8 mouse cellular contexts compared by ENCODE assay signal in the genomic region with DNA sequence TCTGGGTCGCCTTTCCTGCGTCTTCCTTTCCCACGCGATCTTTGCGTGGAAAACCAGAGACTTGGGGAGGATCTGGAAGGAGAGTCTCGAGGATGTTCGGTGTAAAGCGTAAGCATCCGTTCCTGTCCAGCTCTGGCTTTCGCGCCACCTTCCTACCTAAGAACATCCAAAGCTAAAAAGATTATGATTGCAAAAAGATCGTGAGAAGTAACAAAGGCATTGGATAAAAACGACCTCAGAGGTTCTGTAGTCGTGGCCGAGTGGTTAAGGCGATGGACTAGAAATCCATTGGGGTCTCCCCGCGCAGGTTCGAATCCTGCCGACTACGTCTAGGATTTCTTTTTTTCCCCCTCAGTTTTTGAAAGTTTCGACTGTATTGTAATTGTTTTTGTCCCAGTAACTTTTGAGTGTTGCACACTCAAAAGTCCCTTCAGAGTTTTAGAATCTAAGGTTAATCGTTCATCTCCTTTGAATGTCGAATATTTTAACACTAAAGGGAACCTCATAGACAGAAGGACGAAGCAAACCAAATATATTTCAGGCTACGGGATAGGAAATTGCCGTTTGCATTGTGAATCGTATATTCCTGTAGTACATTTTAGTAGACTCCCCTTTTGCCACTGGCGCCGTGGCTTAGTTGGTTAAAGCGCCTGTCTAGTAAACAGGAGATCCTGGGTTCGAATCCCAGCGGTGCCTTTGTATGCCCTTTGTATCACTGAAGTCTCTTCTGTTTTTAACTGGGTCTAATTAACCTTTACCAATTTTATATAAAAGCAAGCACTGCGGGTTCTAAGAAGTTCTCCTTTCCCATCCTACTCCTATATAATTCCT. TPM values are rescaled to one million over a fixed set of nuclear protein-coding genes. Genes with fewer than 3 reads are reported as not detected.
DNase-seq lines count a peak whose midpoint lies in the region; ATAC-seq lines count a peak whose summit lies in the region.

No protein-coding gene starts in this region.

- intact Hi-C loops in left cerebral cortex, postnatal 14 days (cut with DNase I) = no loop called here

- H3K9me3 ChIP-seq in intestine, embryonic 14.5 days (ENCODE audit: control insufficient read depth, low read length) = no peaks in the 10 kb centered on the region
- no peaks in the 10 kb centered on the region for H3K9me3 ChIP-seq in midbrain, embryonic 10.5 days (replicated peaks)

- peak overlapping the region; percentile 68 for H3K4me3 ChIP-seq in intestine, embryonic 14.5 days (ENCODE audit: low read depth, low read length)
- peak overlapping the region; percentile 66 for H3K4me3 ChIP-seq in midbrain, embryonic 10.5 days

- peaks cover 36% of the 10 kb centered on the region for H3K36me3 ChIP-seq in intestine, embryonic 14.5 days (ENCODE audit: control insufficient read depth, insufficient read depth, low read length)
- peaks cover 40% of the 10 kb centered on the region for H3K36me3 ChIP-seq in midbrain, embryonic 10.5 days

- peak overlapping the region; percentile 49 for H3K4me2 ChIP-seq in intestine, embryonic 14.5 days (ENCODE audit: low read length)

- WGBS in intestine, embryonic 14.5 days = 1% methylated on average over 34 of the region's 34 CpGs
- WGBS in midbrain, embryonic 10.5 days = under 1% methylated on average over 34 of the region's 34 CpGs

- peak; percentile 58 for ATAC-seq in intestine, embryonic 14.5 days (replicated peaks; ENCODE audit: low FRiP score, low TSS enrichment, low read depth)
- no peak for ATAC-seq in inflammation-experienced regulatory T-cells, adult 6 months

- peak; percentile 90 for DNase-seq in adipocyte (ENCODE audit: low spot score)
- DNase-seq in cerebellum, postnatal 36 days = peak; percentile 81 to 94
- DNase-seq in gastrocnemius, adult 8-10 months (ENCODE audit: low spot score in 2 of 2) = peak; percentile 53 to 62
- DNase-seq in intestine, embryonic 14.5 days (ENCODE audit: low spot score) = peak; percentile 95
- peak; percentile 81 to 92 for DNase-seq in left cerebral cortex, postnatal 14 days (ENCODE audit: low spot score in 2 of 2)
- DNase-seq in midbrain, embryonic 10.5 days (ENCODE audit: low spot score) = peak; percentile 86
- peak; percentile 89 for DNase-seq in skeletal muscle tissue, adult 2 months (ENCODE audit: low read depth, low spot score)

- H3K4me1 ChIP-seq in intestine, embryonic 14.5 days (replicated peaks; ENCODE audit: control insufficient read depth, insufficient read depth, low read length) = peaks cover 17% of the 10 kb centered on the region
- H3K4me1 ChIP-seq in midbrain, embryonic 10.5 days = peaks cover 32% of the 10 kb centered on the region

- H3K27me3 ChIP-seq in intestine, embryonic 14.5 days (replicated peaks; ENCODE audit: control insufficient read depth, insufficient read depth, low read length) = no peaks in the 10 kb centered on the region
- H3K27me3 ChIP-seq in midbrain, embryonic 10.5 days (ENCODE audit: low read depth, poor library complexity, severe bottlenecking) = no peaks in the 10 kb centered on the region

- peak overlapping the region; percentile 63 for H3K27ac ChIP-seq in intestine, embryonic 14.5 days (ENCODE audit: low read depth)
- H3K27ac ChIP-seq in midbrain, embryonic 10.5 days (replicated peaks) = peak overlapping the region; percentile 88

- H3K9ac ChIP-seq in intestine, embryonic 14.5 days (ENCODE audit: low read length) = peak overlapping the region; percentile 68

RNA-seq across cellular contexts. Expression of gene Aurkb, which starts 8.0 kb away (rescaled TPM):
- total RNA-seq in gastrocnemius, adult 8-10 months (2022) = under 1 TPM in 1 of 4 experiments, not detected in 3; 0.35 TPM
- 150 and 170 TPM in 2 replicates for polyA plus RNA-seq in intestine, embryonic 14.5 days (2014; fragmentation: Nextera tagmentation; extraction: Ambion mirVana)
- total RNA-seq in left cerebral cortex, postnatal 14 days (2021) = 1 to 10 TPM in 1 of 2 experiments, under 1 TPM in 1; 0.86 to 1.2 TPM
- 218 and 239 TPM in 2 replicates for polyA plus RNA-seq in midbrain, embryonic 10.5 days (2016; fragmentation: Nextera tagmentation; extraction: Ambion mirVana)
- 10 to 100 TPM in 2 of 3 experiments, 1 to 10 TPM in 1; 5.8 to 74.0 (median 12.9) TPM for polyA plus RNA-seq in inflammation-experienced regulatory T-cells, adult 6 months (2017; shearing (Covaris generic))

RNA-seq across cellular contexts. Expression of gene Ctc1, which starts 21.7 kb away (rescaled TPM):
- 10 to 100 TPM; 10.1 to 12.7 (median 11.0) TPM for total RNA-seq in gastrocnemius, adult 8-10 months (2022)
- 46.6 and 53.1 TPM in 2 replicates for polyA plus RNA-seq in intestine, embryonic 14.5 days (2014; fragmentation: Nextera tagmentation; extraction: Ambion mirVana)
- 10 to 100 TPM; 39.1 to 40.5 TPM for total RNA-seq in left cerebral cortex, postnatal 14 days (2021)
- 82.4 and 85.6 TPM in 2 replicates for polyA plus RNA-seq in midbrain, embryonic 10.5 days (2016; fragmentation: Nextera tagmentation; extraction: Ambion mirVana)
- 10 to 100 TPM in 1 of 3 experiments, 1 to 10 TPM in 2; 9.7 to 16.4 (median 9.8) TPM for polyA plus RNA-seq in inflammation-experienced regulatory T-cells, adult 6 months (2017; shearing (Covaris generic))

RNA-seq across cellular contexts. Expression of gene Borcs6, which starts 22.1 kb away (rescaled TPM):
- total RNA-seq in gastrocnemius, adult 8-10 months (2022) = 10 to 100 TPM; 22.4 to 26.2 (median 23.7) TPM
- polyA plus RNA-seq in intestine, embryonic 14.5 days (2014; fragmentation: Nextera tagmentation; extraction: Ambion mirVana) = 8.8 TPM in 2 replicates
- 10 to 100 TPM; 26.1 to 29.2 TPM for total RNA-seq in left cerebral cortex, postnatal 14 days (2021)
- 6.9 and 8.7 TPM in 2 replicates for polyA plus RNA-seq in midbrain, embryonic 10.5 days (2016; fragmentation: Nextera tagmentation; extraction: Ambion mirVana)
- polyA plus RNA-seq in inflammation-experienced regulatory T-cells, adult 6 months (2017; shearing (Covaris generic)) = 1 to 10 TPM; 1.1 to 2.2 (median 1.3) TPM

RNA-seq across cellular contexts. Expression of gene Pfas, which starts 29.2 kb away (rescaled TPM):
- 1 to 10 TPM; 4.9 to 9.3 (median 7.4) TPM for total RNA-seq in gastrocnemius, adult 8-10 months (2022)
- 32.9 and 38.7 TPM in 2 replicates for polyA plus RNA-seq in intestine, embryonic 14.5 days (2014; fragmentation: Nextera tagmentation; extraction: Ambion mirVana)
- 10 to 100 TPM; 19.6 to 23.5 TPM for total RNA-seq in left cerebral cortex, postnatal 14 days (2021)
- polyA plus RNA-seq in midbrain, embryonic 10.5 days (2016; fragmentation: Nextera tagmentation; extraction: Ambion mirVana) = 57.8 and 59.2 TPM in 2 replicates
- 10 to 100 TPM; 22.0 to 29.0 (median 24.8) TPM for polyA plus RNA-seq in inflammation-experienced regulatory T-cells, adult 6 months (2017; shearing (Covaris generic))

RNA-seq across cellular contexts. Expression of gene Tmem107, which starts 33.2 kb away (rescaled TPM):
- 1 to 10 TPM; 2.9 to 7.0 (median 5.2) TPM for total RNA-seq in gastrocnemius, adult 8-10 months (2022)
- 50.1 and 58.9 TPM in 2 replicates for polyA plus RNA-seq in intestine, embryonic 14.5 days (2014; fragmentation: Nextera tagmentation; extraction: Ambion mirVana)
- 10 to 100 TPM; 14.2 to 16.9 TPM for total RNA-seq in left cerebral cortex, postnatal 14 days (2021)
- 63.4 and 64.8 TPM in 2 replicates for polyA plus RNA-seq in midbrain, embryonic 10.5 days (2016; fragmentation: Nextera tagmentation; extraction: Ambion mirVana)
- polyA plus RNA-seq in inflammation-experienced regulatory T-cells, adult 6 months (2017; shearing (Covaris generic)) = 1 to 10 TPM; 2.8 to 9.1 (median 4.0) TPM
